Mouse (Mus musculus): ENCODE results near the gene Nkd1.

DNA sequence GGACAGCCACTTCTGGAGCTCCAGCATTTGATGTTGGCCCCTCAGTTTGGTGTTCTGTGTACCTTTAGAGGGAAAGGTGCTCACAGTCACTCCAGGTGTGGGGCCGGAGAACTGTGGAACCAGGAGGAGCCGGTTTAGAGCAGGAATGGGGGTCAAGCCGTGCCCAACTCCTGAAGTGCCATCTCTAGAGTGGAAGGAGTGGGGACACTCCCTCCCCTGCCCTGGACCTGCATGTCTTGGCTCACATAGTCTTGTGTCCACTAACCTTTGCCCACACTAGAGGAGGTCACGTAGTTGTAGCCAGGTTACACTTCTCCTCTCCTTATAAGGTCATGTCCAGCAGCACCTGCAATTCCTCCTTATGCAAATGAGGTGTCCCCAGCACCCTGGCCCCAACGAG lies 14.2 kb upstream of the Nkd1 start:
- TF ChIP-seq CTCF (IDR thresholded peaks at IDR 0.05; ENCODE audit: control insufficient read depth, insufficient read depth, insufficient replicate concordance, low read depth, low read length) (no peak), POLR2A (IDR thresholded peaks at IDR 0.05; ENCODE audit: control insufficient read depth, low read depth, low read length) (no peak)
